Mouse (Mus musculus): ENCODE measurements around the gene Rbm34. TPM values are rescaled to one million over a fixed set of nuclear protein-coding genes. Genes with fewer than 3 reads are reported as not detected.
"Not testable (repeated sequence)": the region's sequence is repeated elsewhere in the genome, so short reads cannot be mapped to it uniquely, and the experiment has no call there.

Gene Rbm34
- 24.0 and 25.7 TPM in 2 replicates for polyA plus RNA-seq (2015; fragmentation: Nextera tagmentation; extraction: Ambion mirVana)

DNA sequence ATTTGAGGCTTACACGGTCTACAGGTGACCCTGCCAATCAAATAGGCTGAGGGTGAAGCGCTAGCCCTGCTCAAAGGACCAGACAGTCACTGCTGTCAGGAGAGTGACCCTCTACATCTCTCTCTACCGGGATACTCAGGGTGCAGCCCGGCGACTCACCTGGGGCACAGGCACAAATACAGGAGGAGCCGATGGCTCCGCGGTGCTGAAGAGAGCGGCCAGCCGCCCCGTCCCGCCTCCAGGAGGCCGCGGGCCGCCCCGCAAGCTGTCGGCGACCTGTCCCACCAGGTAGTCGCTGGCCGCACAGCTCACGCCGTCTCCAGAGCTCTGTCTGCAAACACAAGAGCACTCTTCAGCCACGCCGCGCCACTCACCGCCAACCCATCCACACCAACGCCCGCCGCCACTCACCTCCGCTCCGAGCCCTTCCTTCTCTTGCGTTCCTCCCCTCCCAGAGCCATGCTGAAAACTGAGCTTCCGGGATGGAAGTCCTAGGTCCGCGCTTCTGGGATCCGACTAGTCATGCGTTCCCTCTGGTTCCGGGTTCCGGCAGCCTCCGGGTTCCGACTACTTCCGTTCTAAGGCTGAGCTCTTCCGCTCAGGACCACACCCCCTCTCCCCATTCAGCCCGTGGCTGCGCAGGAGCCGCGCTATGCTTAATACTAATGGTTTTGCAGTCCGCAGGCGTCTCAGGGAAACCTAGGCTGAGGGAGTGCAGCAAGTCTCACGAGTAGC is at the start of gene Rbm34:
Gene Rbm34 (minus strand): TSS at position 493 of the 735 bp plus-strand sequence.
- H3K4me2 ChIP-seq, result peak within 1 kb of the TSS; percentile 83
- H3K27ac ChIP-seq, result peak within 1 kb of the TSS; percentile 81
- peak within 1 kb of the TSS; percentile 96 for H3K4me3 ChIP-seq

DNA sequence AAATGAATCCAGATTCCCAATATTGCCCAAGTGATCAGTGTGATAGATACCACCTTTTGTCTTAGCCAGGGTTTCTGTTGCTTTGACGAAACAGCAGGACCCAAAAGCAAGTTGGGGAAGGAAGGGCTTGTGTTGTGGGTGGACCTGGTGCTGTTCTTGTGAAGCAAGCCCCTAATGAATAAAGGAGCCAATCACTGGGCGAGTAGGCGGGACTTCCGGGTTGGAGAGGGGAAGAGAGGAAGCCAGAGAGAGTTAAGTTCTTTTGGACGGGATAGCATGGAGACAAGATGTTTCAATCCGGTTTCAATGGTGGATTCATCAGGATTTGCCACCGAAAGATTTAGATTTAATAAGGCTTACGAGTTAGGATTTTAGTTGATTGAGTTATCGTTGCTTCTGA is 40.8 kb upstream of the Rbm34 start:
- no peaks in the 10 kb centered on the region for H3K27me3 ChIP-seq
- no peak overlapping the region for H3K9ac ChIP-seq
- no peak overlapping the region for H3K4me3 ChIP-seq
- H3K4me1 ChIP-seq, result no peaks in the 10 kb centered on the region
- H3K4me2 ChIP-seq, result no peak overlapping the region
- no peaks in the 10 kb centered on the region for H3K9me3 ChIP-seq (replicated peaks)
- 52% methylated on average over 9 of the region's 9 CpGs for WGBS
- ATAC-seq, result no peak
- H3K36me3 ChIP-seq (ENCODE audit: poor library complexity, severe bottlenecking), result no peaks in the 10 kb centered on the region
- no peak overlapping the region for H3K27ac ChIP-seq

More for the DNA sequence above, at the start of gene Rbm34:
- ATAC-seq, result peak; percentile 98
- peaks cover 5% of the 10 kb centered on the region for H3K4me1 ChIP-seq
- peak within 1 kb of the TSS; percentile 93 for H3K9ac ChIP-seq
- H3K9me3 ChIP-seq (replicated peaks), result no peaks in the 10 kb centered on the region
- H3K36me3 ChIP-seq (ENCODE audit: poor library complexity, severe bottlenecking), result peaks cover 35% of the 10 kb centered on the region
- WGBS, result under 1% methylated on average over 50 of the region's 50 CpGs
- H3K27me3 ChIP-seq, result no peaks in the 10 kb centered on the region

DNA sequence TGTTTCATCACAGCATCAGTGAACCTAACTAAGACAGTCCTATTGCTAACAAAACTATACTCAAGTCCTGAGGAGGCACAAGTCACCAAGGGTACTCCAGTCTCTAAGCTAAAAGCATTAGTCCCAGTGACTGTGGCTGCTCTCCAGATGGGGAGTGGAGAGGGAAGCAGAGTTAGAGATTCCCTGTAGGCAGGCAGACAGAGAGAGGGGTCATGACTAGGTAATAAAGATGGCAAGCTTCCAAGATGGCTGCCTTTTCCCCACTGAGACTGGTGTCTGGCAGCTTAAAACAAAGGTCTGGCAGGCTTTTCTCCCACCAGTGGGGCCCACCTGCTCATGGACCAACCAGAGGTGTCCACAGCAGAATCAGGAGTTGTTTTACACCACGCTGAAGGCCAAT is 23.6 kb upstream of the Rbm34 start:
- Histone ChIP-seq H3K9me3 (replicated peaks) (no peaks in the 10 kb centered on the region), H3K4me1 (0 out of 2 replicates have a peak, but pooled peaks cover 8% of the 10 kb centered on the region), H3K27ac (no peak overlapping the region), H3K4me2 (no peak overlapping the region), H3K4me3 (no peak overlapping the region), H3K9ac (no peak overlapping the region), H3K36me3 (ENCODE audit: poor library complexity, severe bottlenecking) (no peaks in the 10 kb centered on the region), H3K27me3 (no peaks in the 10 kb centered on the region)
- no peak for ATAC-seq
- WGBS, result 57% methylated on average over 1 of the region's 1 CpGs

DNA sequence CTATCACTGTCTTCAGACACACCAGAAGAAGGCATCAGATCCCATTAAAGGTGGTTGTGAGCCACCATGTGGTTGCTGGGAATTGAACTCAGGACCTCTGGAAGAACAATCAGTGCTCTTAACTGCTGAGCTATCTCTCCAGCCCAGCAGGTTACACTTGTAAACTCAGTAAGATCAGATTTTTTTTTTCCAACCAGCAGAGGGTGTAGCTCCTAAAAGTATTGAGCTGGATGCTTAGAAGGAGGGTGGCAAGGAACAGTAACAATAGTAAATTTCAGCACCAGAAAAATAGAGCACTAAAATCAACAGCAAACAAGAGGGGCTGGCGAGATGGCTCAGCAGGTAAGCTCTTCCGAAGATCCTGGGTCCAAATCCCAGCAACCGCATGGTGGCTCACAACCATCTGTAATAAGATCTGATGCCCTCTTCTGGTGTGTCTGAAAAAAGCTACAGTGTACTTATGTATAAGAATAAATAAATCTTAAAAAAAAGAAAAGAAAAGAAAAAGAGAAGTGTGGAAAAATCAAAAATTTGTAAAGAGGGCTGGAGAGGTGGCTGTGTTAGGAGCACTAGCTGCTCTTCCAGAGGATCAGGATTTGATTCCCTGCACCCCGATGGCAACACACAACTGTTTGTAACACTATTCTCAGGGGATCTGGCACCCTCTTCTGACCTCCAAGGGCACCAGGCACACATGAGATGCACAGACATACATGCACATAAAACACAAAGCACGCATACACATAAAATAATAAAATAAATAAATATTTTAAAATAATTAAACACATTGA is 18.7 kb upstream of the Rbm34 start:
- Histone ChIP-seq H3K36me3 (ENCODE audit: poor library complexity, severe bottlenecking) (no peaks in the 10 kb centered on the region), H3K9me3 (replicated peaks) (no peaks in the 10 kb centered on the region), H3K9ac (no peak overlapping the region), H3K27me3 (0 out of 2 replicates have a peak, but pooled peaks cover 3% of the 10 kb centered on the region), H3K4me3 (no peak overlapping the region), H3K4me1 (0 out of 2 replicates have a peak, but pooled peaks cover 1% of the 10 kb centered on the region), H3K27ac (no peak overlapping the region), H3K4me2 (no peak overlapping the region)
- ATAC-seq, result no peak
- WGBS, result 80% methylated on average over 5 of the region's 5 CpGs

DNA sequence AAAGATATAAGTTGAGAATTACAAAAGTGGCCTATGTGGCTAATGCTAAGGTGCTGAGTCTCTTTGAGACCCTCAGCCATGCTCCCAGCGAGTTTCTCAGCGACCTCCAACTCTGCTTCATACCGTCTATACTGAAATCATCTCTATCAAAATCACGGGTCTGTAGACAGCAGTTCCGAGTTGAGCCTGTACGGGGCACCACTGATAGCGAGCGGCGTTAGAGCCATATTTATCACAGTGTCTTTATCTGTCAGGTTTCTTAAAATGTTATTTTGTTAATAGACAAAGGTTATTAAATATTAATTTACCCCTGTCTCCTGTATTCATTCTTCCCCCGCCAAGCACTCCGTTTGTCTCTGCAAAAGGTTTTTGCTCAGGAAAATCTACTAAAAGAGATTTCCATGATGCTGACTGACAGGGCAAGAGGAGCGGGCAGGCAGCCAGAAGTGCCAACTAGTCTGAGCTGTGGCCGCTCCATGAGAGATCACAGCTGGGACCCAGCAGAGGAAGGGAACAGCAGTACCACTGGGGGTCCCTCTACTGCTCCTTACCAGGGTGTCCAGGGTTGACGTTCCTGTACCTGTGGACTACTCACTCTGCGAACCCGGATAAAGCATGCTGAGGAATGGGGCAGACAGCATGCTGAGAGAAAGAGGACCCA is 17.6 kb upstream of the Rbm34 start:
- no peak overlapping the region for H3K4me3 ChIP-seq
- H3K9ac ChIP-seq, result no peak overlapping the region
- no peak overlapping the region for H3K4me2 ChIP-seq
- H3K4me1 ChIP-seq, result no peaks in the 10 kb centered on the region
- ATAC-seq, result no peak
- WGBS, result 67% methylated on average over 16 of the region's 16 CpGs
- 0 out of 2 replicates have a peak, but pooled peaks cover 3% of the 10 kb centered on the region for H3K27me3 ChIP-seq
- no peaks in the 10 kb centered on the region for H3K36me3 ChIP-seq (ENCODE audit: poor library complexity, severe bottlenecking)
- no peak overlapping the region for H3K27ac ChIP-seq
- no peaks in the 10 kb centered on the region for H3K9me3 ChIP-seq (replicated peaks)

DNA sequence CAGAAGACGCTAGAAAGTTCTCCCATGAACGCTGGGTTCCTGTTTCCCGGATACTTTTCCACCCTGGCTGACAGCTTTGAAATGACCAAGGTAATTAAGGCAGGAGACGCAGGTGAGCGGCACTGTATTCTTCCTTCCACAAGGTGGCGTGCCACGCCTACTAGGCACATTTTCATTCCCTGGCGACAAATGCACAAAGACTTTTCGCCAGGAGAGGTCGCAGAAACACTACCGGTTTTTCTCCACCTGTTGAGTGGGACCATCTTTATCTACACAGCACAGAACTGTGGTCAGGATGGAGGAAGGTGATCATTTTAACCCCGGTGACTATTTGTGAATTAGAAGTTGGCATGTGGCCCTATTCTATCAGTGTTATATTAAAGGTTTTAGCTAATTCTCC is 15.6 kb upstream of the Rbm34 start:
- H3K9me3 ChIP-seq (replicated peaks), result no peaks in the 10 kb centered on the region
- 3% methylated on average over 12 of the region's 12 CpGs for WGBS
- no peaks in the 10 kb centered on the region for H3K4me1 ChIP-seq
- ATAC-seq, result peak; percentile 61
- H3K27ac ChIP-seq, result no peak overlapping the region
- no peak overlapping the region for H3K9ac ChIP-seq
- H3K4me3 ChIP-seq, result no peak overlapping the region
- 0 out of 2 replicates have a peak, but pooled peaks cover 3% of the 10 kb centered on the region for H3K27me3 ChIP-seq
- H3K4me2 ChIP-seq, result no peak overlapping the region
- no peaks in the 10 kb centered on the region for H3K36me3 ChIP-seq (ENCODE audit: poor library complexity, severe bottlenecking)

DNA sequence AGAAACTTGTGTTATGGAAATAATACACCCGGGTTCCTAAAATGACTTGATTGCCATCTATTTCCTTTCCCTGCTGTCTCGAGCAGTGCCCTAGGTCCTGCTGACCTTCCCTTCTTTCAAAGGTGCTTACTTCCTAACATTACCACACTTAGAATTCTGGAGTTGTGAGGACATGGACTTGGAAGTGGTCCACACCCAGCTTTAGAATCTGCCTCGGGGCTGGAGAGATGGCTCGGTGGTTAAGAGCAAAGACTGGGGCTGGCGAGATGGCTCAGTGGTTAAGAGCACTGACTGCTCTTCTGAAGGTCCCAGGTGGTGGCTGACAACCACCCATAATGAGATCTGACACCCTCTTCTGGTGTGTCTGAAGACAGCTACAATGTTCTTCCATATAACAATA is 9.2 kb upstream of the Rbm34 start:
- Histone ChIP-seq H3K4me2 (no peak overlapping the region), H3K4me3 (no peak overlapping the region), H3K9ac (no peak overlapping the region), H3K36me3 (ENCODE audit: poor library complexity, severe bottlenecking) (no peaks in the 10 kb centered on the region), H3K27ac (no peak overlapping the region), H3K9me3 (replicated peaks) (no peaks in the 10 kb centered on the region), H3K27me3 (peaks cover 15% of the 10 kb centered on the region), H3K4me1 (peaks cover 9% of the 10 kb centered on the region; the same call in 1 of the 2 replicates)
- WGBS, result 64% methylated on average over 5 of the region's 5 CpGs
- no peak for ATAC-seq

DNA sequence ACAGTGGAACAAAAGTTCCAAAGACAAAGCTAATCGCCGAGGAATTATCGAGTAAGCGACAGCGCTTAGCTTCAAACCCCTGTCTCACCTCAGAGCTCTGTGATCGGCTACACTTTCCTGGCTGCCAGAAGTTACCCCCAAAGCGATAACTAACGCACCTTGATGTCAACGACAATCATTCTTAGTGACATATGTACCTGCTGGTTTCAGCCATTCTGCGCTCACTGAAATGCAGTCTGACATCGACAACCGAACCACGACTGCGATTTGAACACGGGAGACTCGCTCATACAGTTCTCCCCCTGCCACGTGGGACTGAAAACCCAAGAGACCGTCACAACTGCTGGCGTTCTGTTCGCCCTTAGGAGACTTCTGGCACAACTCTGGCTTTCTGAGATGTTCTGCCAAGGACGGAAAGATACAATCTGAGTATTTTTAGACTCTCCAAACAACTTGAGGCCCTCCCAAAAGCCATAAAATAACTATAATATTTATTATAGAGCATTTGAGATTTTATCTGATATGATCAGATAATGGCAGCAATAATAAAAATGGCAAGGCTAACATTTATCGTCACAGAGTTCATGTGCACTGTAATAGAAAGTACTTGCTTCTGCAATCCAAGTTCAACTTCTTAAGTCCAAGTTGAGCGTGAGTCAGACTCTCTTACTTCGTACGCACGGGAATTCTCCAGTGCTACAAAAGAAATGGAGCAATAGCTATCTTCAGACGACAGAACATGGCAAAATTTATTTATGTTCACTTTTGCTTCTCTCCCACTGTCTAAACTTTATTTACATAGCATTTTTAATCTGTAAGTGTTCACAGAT is 8.4 kb upstream of the Rbm34 start:
- no peak for ATAC-seq
- WGBS, result 25% methylated on average over 27 of the region's 27 CpGs
- Histone ChIP-seq H3K27me3 (peaks cover 15% of the 10 kb centered on the region), H3K4me3 (peak overlapping the region; percentile 19), H3K36me3 (ENCODE audit: poor library complexity, severe bottlenecking) (no peaks in the 10 kb centered on the region), H3K9me3 (replicated peaks) (no peaks in the 10 kb centered on the region), H3K4me1 (peaks cover 9% of the 10 kb centered on the region; the same call in 1 of the 2 replicates), H3K4me2 (peak overlapping the region; percentile 39), H3K9ac (0 out of 2 replicates have a peak overlapping the region, but pooled peaks have one; percentile 40), H3K27ac (no peak overlapping the region)

DNA sequence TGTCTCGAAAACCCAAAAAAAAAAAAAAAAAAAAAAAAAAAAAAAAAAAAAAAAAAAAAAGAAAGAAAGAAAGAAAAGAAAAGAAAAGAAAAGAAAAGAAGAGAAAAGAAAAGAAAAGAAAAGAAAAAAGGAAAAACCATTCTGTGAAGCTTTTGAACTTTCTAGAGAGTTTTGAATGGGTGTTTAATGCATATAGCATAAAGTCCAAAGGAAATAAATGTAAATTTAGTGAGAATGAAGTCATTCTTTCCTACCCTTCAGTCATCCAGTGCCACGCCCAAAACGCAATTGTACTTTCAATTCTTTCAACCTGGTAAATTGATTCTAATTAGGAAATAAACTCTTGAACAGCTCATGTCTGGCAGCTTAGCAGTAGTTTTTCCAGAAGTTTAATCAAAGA is 7.7 kb upstream of the Rbm34 start:
- Histone ChIP-seq H3K4me2 (peak overlapping the region; percentile 39), H3K27me3 (peaks cover 15% of the 10 kb centered on the region)
- H3K9ac ChIP-seq; H3K36me3 ChIP-seq (ENCODE audit: poor library complexity, severe bottlenecking); ATAC-seq; H3K4me1 ChIP-seq; H3K27ac ChIP-seq; H3K9me3 ChIP-seq (replicated peaks); H3K4me3 ChIP-seq: not testable (repeated sequence)
- 46% methylated on average over 2 of the region's 3 CpGs for WGBS

GRCm38 (mm10) chr8:126978028-126978427 is 7.2 kb upstream of the Rbm34 start:
- 86% methylated on average over 10 of the region's 10 CpGs for WGBS
- Histone ChIP-seq H3K4me2 (no peak overlapping the region), H3K4me3 (no peak overlapping the region), H3K27me3 (peaks cover 15% of the 10 kb centered on the region), H3K4me1 (peaks cover 9% of the 10 kb centered on the region; the same call in 1 of the 2 replicates), H3K9ac (no peak overlapping the region), H3K27ac (no peak overlapping the region), H3K36me3 (ENCODE audit: poor library complexity, severe bottlenecking) (no peaks in the 10 kb centered on the region), H3K9me3 (replicated peaks) (no peaks in the 10 kb centered on the region)
- no peak for ATAC-seq

DNA sequence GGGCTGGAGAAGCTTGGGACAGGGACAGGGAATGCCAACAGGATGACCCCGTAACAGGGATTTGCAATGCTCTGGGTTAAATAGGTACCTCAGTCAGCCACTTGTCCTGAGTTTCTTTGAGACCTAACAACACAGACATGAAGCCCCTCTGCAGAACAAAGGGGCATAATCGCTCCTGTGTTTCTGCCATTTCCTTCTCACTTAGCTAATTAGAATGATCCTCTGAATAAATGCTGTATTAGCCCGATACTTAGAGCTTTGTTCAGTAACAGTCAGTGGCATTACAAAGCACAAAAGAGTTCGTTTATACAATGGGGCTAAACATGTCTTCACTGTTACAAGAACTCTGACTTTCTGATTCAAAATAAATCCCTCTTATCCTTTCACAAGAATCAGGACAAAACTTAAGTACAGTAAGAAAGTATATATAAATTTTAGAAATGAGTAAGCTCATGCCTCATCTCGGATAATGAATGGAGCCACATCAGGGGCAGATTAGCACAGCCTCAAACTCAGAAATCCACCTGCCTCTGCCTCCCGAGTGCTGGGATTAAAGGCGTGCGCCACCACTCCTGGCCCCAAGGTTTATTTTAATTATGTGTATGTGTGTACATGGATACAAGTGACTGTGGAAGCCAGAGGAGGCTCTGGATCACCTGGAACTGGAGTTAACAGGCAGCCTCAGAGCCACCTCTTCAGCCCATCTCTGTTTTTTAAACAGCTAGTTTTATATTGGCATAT is 5.9 kb upstream of the Rbm34 start:
- no peak for ATAC-seq

More for the DNA sequence above, 5.9 kb upstream of the Rbm34 start:
- Histone ChIP-seq H3K4me3 (no peak overlapping the region), H3K27me3 (peaks cover 15% of the 10 kb centered on the region), H3K9ac (peak overlapping the region; percentile 13; the same call in 1 of the 2 replicates), H3K9me3 (replicated peaks) (no peaks in the 10 kb centered on the region), H3K4me1 (peaks cover 9% of the 10 kb centered on the region; the same call in 1 of the 2 replicates), H3K36me3 (ENCODE audit: poor library complexity, severe bottlenecking) (no peaks in the 10 kb centered on the region), H3K4me2 (no peak overlapping the region), H3K27ac (no peak overlapping the region)
- WGBS, result 42% methylated on average over 8 of the region's 8 CpGs
